Mouse (Mus musculus) C2C12 (cell line): ENCODE measurements around the gene Olfr799. TPM values are rescaled to one million over a fixed set of nuclear protein-coding genes. Genes with fewer than 3 reads are reported as not detected.

Experiments used
- H3K27me3 ChIP-seq: one replicate; pipeline ENCODE4 v1.6.1; 2011; ENCODE audit not compliant: control insufficient read depth, insufficient read depth, insufficient read length
- H3K36me3 ChIP-seq: one replicate; pipeline ENCODE4 v1.6.1; 2011; ENCODE audit not compliant: control insufficient read depth, insufficient read depth
- H3K4me3 ChIP-seq: one replicate; pipeline ENCODE4 v1.5.1; 2011; ENCODE audit warnings: mild to moderate bottlenecking, control low read depth; ENCODE audit not compliant: poor library complexity, insufficient read depth, severe bottlenecking
- H3K79me2 ChIP-seq: one replicate; pipeline ENCODE4 v1.6.1; 2011; ENCODE audit not compliant: control insufficient read depth, insufficient read depth
- H3K79me3 ChIP-seq: one replicate; pipeline ENCODE4 v1.6.1; 2011; ENCODE audit warnings: low read depth, control low read depth
- H3ac ChIP-seq: one replicate; pipeline ENCODE3; 2011; ENCODE audit warnings: low read depth; ENCODE audit not compliant: control insufficient read depth, insufficient read length
- CEBPB ChIP-seq: IDR thresholded peaks from one replicate; pipeline ENCODE4 v1.6.1; 2011; ENCODE audit warnings: low read depth, mild to moderate bottlenecking, control low read depth, moderate library complexity
- CTCF ChIP-seq: IDR thresholded peaks from one replicate; pipeline ENCODE4 v1.5.1; 2011; ENCODE audit not compliant: control insufficient read depth, insufficient read depth, insufficient read length
- FOSL1 ChIP-seq: IDR thresholded peaks from one replicate; pipeline ENCODE4 v1.8.0; 2011; ENCODE audit warnings: mild to moderate bottlenecking, low read length; ENCODE audit not compliant: poor library complexity, insufficient read depth, severe bottlenecking
- MAX ChIP-seq: IDR thresholded peaks from one replicate; pipeline ENCODE4 v1.6.1; 2011; ENCODE audit warnings: mild to moderate bottlenecking, control low read depth
- MYOD1 ChIP-seq: IDR thresholded peaks from one replicate; pipeline ENCODE4 v1.6.1; 2011; ENCODE audit warnings: low read depth; ENCODE audit not compliant: control insufficient read depth, insufficient read length
- MYOG ChIP-seq: IDR thresholded peaks from one replicate; pipeline ENCODE4 v1.6.1; 2011; ENCODE audit not compliant: control insufficient read depth, insufficient read length; ENCODE audit errors: extremely low read depth
- USF1 ChIP-seq: IDR thresholded peaks from one replicate; pipeline ENCODE4 v1.6.1; 2011; ENCODE audit warnings: low read depth, mild to moderate bottlenecking, control low read depth, moderate library complexity
- polyA plus RNA-seq: library from polyadenylated mRNA; unstranded; fragments of >200 nt; fragmentation: generic; extraction: Trizol; gene quantifications from one replicate; pipeline ENCODE4 v1.2.1, GENCODE M21; 2012; ENCODE audit warnings: missing spikeins

Gene Olfr799
- polyA plus RNA-seq, 1 experiment: not detected

DNA sequence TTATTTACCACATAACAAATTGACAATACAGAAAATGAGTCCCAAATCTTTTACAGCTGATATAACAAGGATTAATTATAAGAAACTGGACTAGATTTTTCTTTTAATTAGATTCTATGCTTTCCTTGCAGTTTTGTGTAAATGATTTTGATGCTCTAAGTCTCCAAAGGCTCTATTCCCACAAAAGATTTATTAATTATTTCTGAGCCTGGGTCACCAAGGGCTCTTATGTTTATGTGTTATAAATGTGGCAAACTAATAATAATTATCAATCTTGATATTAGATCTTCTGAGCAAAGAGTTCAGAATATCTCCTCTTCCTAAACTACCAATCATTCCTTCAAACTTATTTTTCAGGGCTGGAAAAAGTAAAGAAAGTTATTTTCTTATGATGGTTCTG lies 20.1 kb downstream of the Olfr799 start, which contains the start of gene Olfr800:
TSS of gene Olfr800 (plus strand) at position 301 of the 400 bp plus-strand sequence.
- H3ac ChIP-seq: no peak within 1 kb of the TSS
- no peak within 1 kb of the TSS for H3K4me3 ChIP-seq
- H3K79me2 ChIP-seq: no peaks in the 10 kb centered on the region
- H3K36me3 ChIP-seq: no peaks in the 10 kb centered on the region
- TF ChIP-seq FOSL1 (no peak), USF1 (no peak), MYOG (no peak), CTCF (no peak), MAX (no peak), MYOD1 (no peak), CEBPB (no peak)
- no peaks in the 10 kb centered on the region for H3K79me3 ChIP-seq
- H3K27me3 ChIP-seq: no peaks in the 10 kb centered on the region

- Histone ChIP-seq H3K79me3 (no peaks in the 10 kb centered on the region), H3K4me3 (no peak within 1 kb of the TSS), H3K27me3 (no peaks in the 10 kb centered on the region), H3K79me2 (no peaks in the 10 kb centered on the region), H3K36me3 (no peaks in the 10 kb centered on the region), H3ac (no peak within 1 kb of the TSS)
- TF ChIP-seq FOSL1: no peak
- no peak for TF ChIP-seq CEBPB
- TF ChIP-seq MYOD1: no peak
- no peak for TF ChIP-seq CTCF
- no peak for TF ChIP-seq MYOG
- TF ChIP-seq USF1: no peak
- TF ChIP-seq MAX: no peak
Observed at GRCm38 (mm10) chr10:129673765-129674164, 36.5 kb downstream of the Olfr799 start, which contains the start of gene Olfr801. Gene Olfr801 (minus strand): TSS chr10:129673865.

- no peaks in the 10 kb centered on the region for H3K79me2 ChIP-seq
- H3K27me3 ChIP-seq: no peaks in the 10 kb centered on the region
- no peak within 1 kb of the TSS for H3ac ChIP-seq
- TF ChIP-seq USF1 (no peak), MAX (no peak), FOSL1 (no peak), CTCF (no peak), MYOG (no peak)
- no peaks in the 10 kb centered on the region for H3K36me3 ChIP-seq
- H3K79me3 ChIP-seq: no peaks in the 10 kb centered on the region
- no peak within 1 kb of the TSS for H3K4me3 ChIP-seq
Observed at GRCm38 (mm10) chr10:129688069-129688468, 50.8 kb downstream of the Olfr799 start, which contains the start of gene Olfr802. Gene Olfr802 (minus strand): TSS chr10:129688169.

GRCm38 (mm10) chr10:129694186-129694585 lies 56.9 kb downstream of the Olfr799 start, which contains the start of gene Olfr803:
Gene Olfr803 (minus strand): TSS chr10:129694286.
- Histone ChIP-seq H3ac (no peak within 1 kb of the TSS), H3K27me3 (no peaks in the 10 kb centered on the region), H3K4me3 (no peak within 1 kb of the TSS), H3K36me3 (no peaks in the 10 kb centered on the region), H3K79me2 (no peaks in the 10 kb centered on the region), H3K79me3 (no peaks in the 10 kb centered on the region)
- TF ChIP-seq MYOG (no peak), FOSL1 (no peak), MAX (no peak), CTCF (no peak)

Other genes with a start within 250 kb of the Olfr799 start
- gene Olfr785, start 232.1 kb upstream of the Olfr799 start, polyA plus RNA-seq: not detected
- gene Olfr786, start 210.2 kb upstream of the Olfr799 start, polyA plus RNA-seq: not detected
- gene Olfr787, start 175.6 kb upstream of the Olfr799 start, polyA plus RNA-seq: not detected
- gene Olfr788, start 166.5 kb upstream of the Olfr799 start, polyA plus RNA-seq: not detected
- gene Olfr789, start 152.7 kb upstream of the Olfr799 start, polyA plus RNA-seq: not detected
- not detected for gene Olfr790, start 139.0 kb upstream of the Olfr799 start, polyA plus RNA-seq
- gene Olfr791, start 115.7 kb upstream of the Olfr799 start, polyA plus RNA-seq: not detected
- not detected for gene Olfr792, start 98.3 kb upstream of the Olfr799 start, polyA plus RNA-seq
- gene Olfr794, start 69.8 kb upstream of the Olfr799 start, polyA plus RNA-seq: not detected
- not detected for gene Olfr796, start 24.9 kb upstream of the Olfr799 start, polyA plus RNA-seq
- not detected for gene Olfr798, start 9.6 kb upstream of the Olfr799 start, polyA plus RNA-seq
- not detected for gene Olfr800, start 20.2 kb downstream of the Olfr799 start, polyA plus RNA-seq
- gene Olfr801, start 36.4 kb downstream of the Olfr799 start, polyA plus RNA-seq: not detected
- not detected for gene Olfr802, start 50.7 kb downstream of the Olfr799 start, polyA plus RNA-seq
- not detected for gene Olfr803, start 56.8 kb downstream of the Olfr799 start, polyA plus RNA-seq
- not detected for gene Olfr804, start 65.7 kb downstream of the Olfr799 start, polyA plus RNA-seq
- gene Olfr805, start 91.9 kb downstream of the Olfr799 start, polyA plus RNA-seq: not detected
- not detected for gene Olfr806, start 104.4 kb downstream of the Olfr799 start, polyA plus RNA-seq
- not detected for gene Olfr807, start 120.3 kb downstream of the Olfr799 start, polyA plus RNA-seq
- gene Olfr808, start 128.0 kb downstream of the Olfr799 start, polyA plus RNA-seq: not detected
- gene Olfr809, start 137.2 kb downstream of the Olfr799 start, polyA plus RNA-seq: not detected
- gene Olfr810, start 157.4 kb downstream of the Olfr799 start, polyA plus RNA-seq: not detected
- not detected for gene Olfr811, start 166.9 kb downstream of the Olfr799 start, polyA plus RNA-seq
- not detected for gene Olfr812, start 208.6 kb downstream of the Olfr799 start, polyA plus RNA-seq
- not detected for gene Olfr813, start 217.9 kb downstream of the Olfr799 start, polyA plus RNA-seq
- not detected for gene Olfr814, start 242.4 kb downstream of the Olfr799 start, polyA plus RNA-seq